Mouse (Mus musculus) gastrocnemius, postnatal 4 days (tissue): ENCODE data around the gene Dsn1. TPM values are rescaled to one million over a fixed set of nuclear protein-coding genes. Genes with fewer than 3 reads are reported as not detected.
A peak's percentile ranks its signal among the peaks of the same experiment; 100 is the strongest.

Source experiments
- DNase-seq, 2 experiments: peaks; one replicate each; pipeline ENCODE4 v3.0.0; 2021 to 2022; ENCODE audit warnings: low spot score in 2 of 2, mixed read lengths in 2 of 2
- total RNA-seq, 2 experiments: library from RNA; stranded (reverse); gene quantifications; 2 replicates each; pipeline ENCODE4 v1.2.3; 2021

Dsn1 gene
- total RNA-seq, 2 experiments from 2014 or later = 11.6 to 12.3 TPM

DNA sequence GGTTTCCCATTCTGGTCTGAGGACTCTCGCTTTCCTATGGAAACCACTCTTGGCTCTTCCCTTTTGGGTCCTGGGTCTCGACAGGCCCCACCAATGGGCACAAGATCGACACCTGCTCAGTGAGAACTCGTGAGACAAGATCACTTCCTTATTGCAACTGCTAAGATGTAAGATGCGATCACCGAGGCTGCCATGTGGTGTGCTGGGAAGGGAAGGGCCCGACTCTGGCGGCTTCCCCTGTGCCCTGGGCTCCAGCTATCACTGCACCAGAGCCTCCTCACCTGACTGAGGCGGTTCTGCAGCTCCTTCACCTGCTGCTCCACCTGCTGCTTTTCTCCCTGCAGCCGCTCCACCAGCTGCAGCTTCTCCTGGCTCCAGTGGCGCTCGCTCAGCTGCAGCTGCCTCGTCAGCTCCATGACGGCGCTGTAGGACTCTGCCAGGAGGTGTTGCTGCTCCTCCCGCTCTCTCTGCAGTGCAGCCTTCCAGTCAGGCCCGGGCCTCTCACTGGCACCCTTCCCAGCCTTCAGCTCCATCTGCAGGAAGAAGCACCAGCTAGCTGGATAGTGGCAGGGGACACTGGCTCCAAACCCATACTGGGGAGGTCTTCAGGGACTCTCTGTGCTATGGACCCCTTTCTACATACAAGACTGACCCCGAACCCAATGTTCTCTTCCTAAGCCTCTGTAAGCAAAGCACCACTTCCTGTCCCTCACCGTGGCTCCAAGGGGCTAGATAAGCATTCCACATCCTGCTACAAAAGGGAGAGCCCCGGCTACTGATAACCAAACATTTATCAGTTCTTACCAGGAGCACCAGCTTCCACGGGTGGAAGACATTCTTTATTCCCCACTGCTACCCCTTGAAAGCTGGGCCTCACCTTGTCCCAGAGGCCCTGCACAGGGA, 20.4 kb upstream of the Dsn1 start:
- peak in 1 of 2 experiments; percentile 40 for DNase-seq

- no peak for DNase-seq
Observed at GRCm38 (mm10) chr2:157021156-157021555, 14.2 kb upstream of the Dsn1 start.

GRCm38 (mm10) chr2:157019228-157019627, 12.3 kb upstream of the Dsn1 start:
- DNase-seq = no peak

- no peak for DNase-seq
Observed at GRCm38 (mm10) chr2:157016529-157017270, 9.7 kb upstream of the Dsn1 start.

DNA sequence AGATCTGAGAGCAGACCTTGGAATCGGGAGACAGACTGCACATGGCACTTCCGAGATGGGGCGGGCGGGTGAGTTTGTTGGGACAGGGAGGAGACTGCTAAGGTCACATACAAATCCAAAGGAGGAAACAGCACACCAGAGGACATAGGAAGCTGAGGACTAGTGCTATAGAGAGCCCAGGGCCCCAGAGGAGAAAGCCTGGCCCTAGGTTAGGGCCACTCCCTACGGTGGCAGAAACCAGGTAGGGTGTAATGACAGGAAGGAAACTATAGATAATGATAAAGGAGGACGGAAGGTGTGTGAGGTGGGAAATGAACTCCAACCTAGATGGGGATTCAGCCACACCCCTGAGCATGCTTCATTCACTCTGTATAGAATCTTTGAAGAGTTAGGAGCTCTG, 5.4 kb upstream of the Dsn1 start:
- no peak for DNase-seq

- DNase-seq = no peak
Observed at GRCm38 (mm10) chr2:157010634-157011310, 3.8 kb upstream of the Dsn1 start.

- DNase-seq = no peak
Observed at GRCm38 (mm10) chr2:157010121-157010520, 3.2 kb upstream of the Dsn1 start.

GRCm38 (mm10) chr2:157008509-157008908, 1.6 kb upstream of the Dsn1 start:
- no peak for DNase-seq

DNA sequence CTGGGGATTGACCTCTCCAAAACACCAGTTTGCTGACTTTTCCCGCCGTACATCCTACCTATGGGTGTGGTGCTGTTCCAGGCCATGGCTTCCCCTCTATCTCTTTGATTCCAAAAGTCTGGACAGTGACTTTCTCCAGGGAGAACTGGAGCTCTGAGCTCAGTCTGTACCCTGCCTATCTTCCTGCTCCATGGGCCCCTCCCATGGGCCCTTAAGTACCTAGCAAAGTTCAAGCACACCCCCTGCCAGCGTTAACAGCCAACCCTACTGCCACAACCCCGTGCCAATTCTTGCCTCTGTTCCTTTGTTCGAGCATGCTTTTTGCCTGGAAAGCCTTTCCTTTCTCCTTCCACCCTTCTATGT, 261 bp upstream of the Dsn1 start:
- no peak for DNase-seq

DNA sequence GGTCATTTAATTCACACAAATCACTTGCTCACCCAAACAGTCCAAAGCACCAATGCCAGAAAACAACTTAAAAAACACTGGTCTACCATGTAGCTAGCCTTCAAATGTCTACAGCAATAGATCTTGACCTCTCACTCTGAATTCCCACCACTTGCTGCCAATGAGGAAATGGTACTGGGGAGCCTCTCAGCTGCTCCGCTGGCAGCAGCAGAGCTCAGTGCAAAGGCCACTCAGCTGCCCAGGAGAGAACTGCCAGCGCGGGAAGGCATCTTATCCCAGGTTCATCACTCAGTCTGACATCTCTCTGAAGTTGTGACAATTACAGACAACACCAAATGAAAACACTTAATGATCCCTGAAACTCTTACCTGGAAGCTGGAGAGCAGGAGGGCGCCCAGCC, 4.6 kb downstream of the Dsn1 start:
- DNase-seq = no peak

GRCm38 (mm10) chr2:156998263-156998662, 8.7 kb downstream of the Dsn1 start:
- no peak for DNase-seq

GRCm38 (mm10) chr2:156996576-156996975, 10.4 kb downstream of the Dsn1 start:
- DNase-seq = no peak

DNA sequence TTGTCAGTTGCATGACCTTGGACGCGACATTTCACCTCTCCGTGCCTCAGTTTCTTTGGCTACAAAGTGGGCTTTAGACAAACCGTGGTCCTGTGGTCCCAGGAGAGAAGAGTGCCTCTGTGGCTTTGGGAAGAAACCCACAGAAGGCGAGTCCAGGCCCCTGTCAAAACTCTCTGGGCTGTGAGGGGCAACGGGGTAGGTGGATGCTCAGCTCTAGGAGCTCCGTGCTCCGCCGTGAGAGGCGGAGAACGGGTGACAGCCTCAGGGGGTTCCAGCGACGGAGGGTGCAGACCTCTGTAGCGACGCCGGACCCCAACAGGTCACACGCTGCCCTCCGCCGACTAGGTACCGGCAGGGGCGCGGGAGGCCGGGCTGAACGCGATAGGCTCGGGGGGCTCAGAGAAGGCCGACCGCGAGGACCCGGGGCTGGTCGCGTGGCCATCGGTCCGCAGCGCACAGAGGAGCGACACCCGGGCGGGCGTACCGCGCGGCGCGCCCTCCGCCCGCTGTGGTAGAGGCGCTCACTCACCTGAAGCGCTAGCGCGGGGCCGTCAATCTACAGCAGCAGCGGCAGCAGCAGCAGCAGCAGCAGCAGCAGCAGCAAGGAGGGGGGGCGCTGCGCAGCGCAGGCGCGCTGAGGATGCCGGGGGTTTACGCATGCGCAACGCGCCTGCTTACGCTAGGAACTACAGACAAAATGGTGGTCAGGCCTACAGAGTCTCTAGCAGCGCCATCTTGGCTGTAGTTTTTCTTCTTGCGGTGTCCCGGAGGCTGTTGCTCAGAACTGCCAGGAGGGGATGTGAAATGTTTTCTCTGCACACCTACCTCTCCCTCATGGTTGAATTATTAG, 15.3 kb downstream of the Dsn1 start, which contains the start of gene Ndrg3:
TSS of gene Ndrg3 (minus strand) at position 587 of the 850 bp plus-strand sequence.
- peak; percentile 93 to 97 for DNase-seq

DNA sequence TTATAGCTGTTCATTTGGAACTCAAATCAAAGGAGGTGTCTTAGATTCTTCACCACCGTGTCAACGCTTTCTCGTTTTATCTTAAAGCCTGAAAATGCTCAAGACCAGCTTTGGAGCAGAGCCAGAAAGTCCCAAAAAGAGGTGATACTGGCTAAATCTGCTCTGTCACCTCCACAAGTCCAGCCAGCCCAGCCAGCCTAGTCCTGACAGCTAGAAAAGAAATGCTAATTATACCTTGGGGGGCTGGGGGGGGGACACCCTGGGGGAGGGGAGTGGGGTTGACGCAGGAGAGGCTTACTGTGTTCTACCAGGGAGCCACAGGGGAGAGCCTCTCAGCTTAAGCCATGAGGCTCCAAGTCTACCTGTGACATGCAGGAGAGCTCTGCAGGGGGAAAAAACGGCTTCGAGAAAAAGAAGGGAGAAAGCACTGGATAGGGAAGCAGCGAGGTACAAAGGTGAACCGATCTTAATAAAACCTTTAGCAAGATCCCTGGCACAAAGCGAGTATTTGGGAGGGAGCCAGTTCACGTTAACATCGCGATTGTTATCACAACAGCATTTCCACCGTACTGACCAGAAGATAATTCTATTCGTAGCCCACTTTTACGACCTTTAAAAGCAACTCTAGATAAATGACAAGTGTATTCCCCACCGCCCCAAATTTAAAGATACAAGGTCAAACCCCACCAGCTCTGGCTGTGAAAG, 16.1 kb downstream of the Dsn1 start:
- DNase-seq = no peak

- no peak for DNase-seq
Observed at GRCm38 (mm10) chr2:156987316-156987715, 19.6 kb downstream of the Dsn1 start.

DNA sequence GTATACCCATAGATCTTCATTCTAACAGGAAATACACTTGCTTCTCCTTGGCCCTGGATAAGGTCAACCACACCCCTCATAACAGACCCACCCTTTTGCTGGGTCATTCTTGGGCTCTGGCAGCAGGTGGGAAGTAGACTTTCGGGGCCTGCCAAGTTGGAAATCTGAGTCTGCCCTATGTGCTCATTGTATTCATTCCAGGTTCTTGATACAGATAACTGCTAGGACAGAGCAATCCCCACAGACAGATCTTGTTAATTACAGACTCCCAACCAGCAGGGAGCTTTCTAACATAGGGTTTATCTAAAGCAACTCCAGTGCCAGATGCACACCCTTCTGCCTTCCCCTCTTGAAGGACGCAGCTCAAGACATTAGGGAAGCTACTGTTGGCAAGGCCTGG, 24.1 kb downstream of the Dsn1 start:
- DNase-seq = no peak

DNA sequence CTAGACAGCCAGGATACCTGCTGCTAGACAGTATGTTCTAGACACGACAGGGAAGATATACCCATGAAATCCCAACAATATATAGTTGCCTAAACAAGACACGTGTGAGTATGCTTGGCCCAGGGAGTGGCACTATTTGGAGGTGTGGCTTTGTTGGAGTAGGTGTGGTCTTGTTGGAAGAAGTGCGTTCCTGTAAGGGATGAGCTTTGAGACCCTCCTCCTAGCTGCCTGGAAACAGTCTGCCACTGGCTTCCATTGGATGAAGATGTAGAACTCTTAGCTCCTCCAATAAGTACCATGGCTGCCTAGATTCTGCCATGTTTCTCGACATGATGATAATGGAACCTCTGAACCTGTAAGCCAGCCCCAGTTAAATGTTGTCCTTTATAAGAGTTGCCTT, 25.7 kb downstream of the Dsn1 start:
- DNase-seq = no peak

GRCm38 (mm10) chr2:156980059-156980458, 26.9 kb downstream of the Dsn1 start:
- no peak for DNase-seq

- no peak for DNase-seq
Observed at GRCm38 (mm10) chr2:156976711-156977110, 30.2 kb downstream of the Dsn1 start.

DNA sequence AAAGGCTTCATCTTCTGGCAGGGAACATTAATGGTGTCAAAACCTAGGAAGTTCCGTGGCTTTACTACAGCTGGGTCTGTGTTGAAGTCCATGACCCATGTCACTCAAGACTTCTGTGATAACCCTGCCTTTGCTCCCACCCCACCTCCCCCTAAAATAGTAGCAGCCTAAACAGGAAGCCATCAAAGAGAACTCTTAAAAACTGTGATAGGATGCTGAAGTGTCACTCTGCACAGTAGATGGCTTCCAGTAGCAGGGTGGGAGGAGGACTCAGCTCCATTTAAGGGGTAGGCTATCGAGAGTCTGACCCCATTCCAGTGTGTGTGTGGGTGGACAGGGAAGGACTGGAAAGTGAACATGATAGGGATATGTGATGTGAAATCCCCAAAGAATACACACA, 32.0 kb downstream of the Dsn1 start:
- DNase-seq = no peak
